Mouse (Mus musculus) cerebellum, adult 11-12 months (tissue): ENCODE measurements around the gene Gpr83.
A peak's percentile ranks its signal among the peaks of the same experiment; 100 is the strongest.
"Not testable (repeated sequence)": the region's sequence is repeated elsewhere in the genome, so short reads cannot be mapped to it uniquely, and the experiment has no call there.

ENCODE experiments used
- DNase-seq: peaks from one replicate; pipeline ENCODE4 v3.0.0; 2022

Gene Gpr83

GRCm38 (mm10) chr9:14870802-14871201 is 10.8 kb downstream of the Gpr83 start:
- DNase-seq, result no peak

- DNase-seq, result no peak
Observed at GRCm38 (mm10) chr9:14871536-14871935, 11.5 kb downstream of the Gpr83 start.

- no peak for DNase-seq
Observed at GRCm38 (mm10) chr9:14872181-14872930, 12.3 kb downstream of the Gpr83 start.

- DNase-seq, result no peak
Observed at GRCm38 (mm10) chr9:14875743-14876507, 15.9 kb downstream of the Gpr83 start.

GRCm38 (mm10) chr9:14876566-14876965 is 16.6 kb downstream of the Gpr83 start:
- not testable (repeated sequence) for DNase-seq

GRCm38 (mm10) chr9:14884641-14885040 is 24.6 kb downstream of the Gpr83 start:
- no peak for DNase-seq

GRCm38 (mm10) chr9:14885151-14885550 is 25.1 kb downstream of the Gpr83 start:
- DNase-seq, result no peak

GRCm38 (mm10) chr9:14885954-14886353 is 25.9 kb downstream of the Gpr83 start:
- no peak for DNase-seq

- no peak for DNase-seq
Observed at GRCm38 (mm10) chr9:14887787-14888382, 27.9 kb downstream of the Gpr83 start.

- DNase-seq, result no peak
Observed at GRCm38 (mm10) chr9:14888671-14889070, 28.7 kb downstream of the Gpr83 start.

- DNase-seq, result no peak
Observed at GRCm38 (mm10) chr9:14890699-14891098, 30.7 kb downstream of the Gpr83 start.

- peak; percentile 15 for DNase-seq
Observed at GRCm38 (mm10) chr9:14891891-14892290, 31.9 kb downstream of the Gpr83 start.

GRCm38 (mm10) chr9:14893388-14893787 is 33.4 kb downstream of the Gpr83 start:
- no peak for DNase-seq

GRCm38 (mm10) chr9:14894628-14895027 is 34.6 kb downstream of the Gpr83 start:
- no peak for DNase-seq

- DNase-seq, result no peak
Observed at GRCm38 (mm10) chr9:14895237-14895835, 35.3 kb downstream of the Gpr83 start.

GRCm38 (mm10) chr9:14897102-14897501 is 37.1 kb downstream of the Gpr83 start:
- no peak for DNase-seq

- no peak for DNase-seq
Observed at GRCm38 (mm10) chr9:14901757-14902156, 41.7 kb downstream of the Gpr83 start.

- no peak for DNase-seq
Observed at GRCm38 (mm10) chr9:14902416-14902815, 42.4 kb downstream of the Gpr83 start.

- no peak for DNase-seq
Observed at GRCm38 (mm10) chr9:14903006-14903405, 43.0 kb downstream of the Gpr83 start.

- DNase-seq, result no peak
Observed at GRCm38 (mm10) chr9:14903581-14904378, 43.8 kb downstream of the Gpr83 start, which contains the start of gene Izumo1r. TSS of gene Izumo1r (minus strand) at chr9:14903949.

- no peak for DNase-seq
Observed at GRCm38 (mm10) chr9:14904741-14905475, 44.9 kb downstream of the Gpr83 start.

GRCm38 (mm10) chr9:14905956-14906355 is 45.9 kb downstream of the Gpr83 start:
- no peak for DNase-seq
